Mouse (Mus musculus): ENCODE measurements around the gene Slc37a3. TPM values are rescaled to one million over a fixed set of nuclear protein-coding genes. Genes with fewer than 3 reads are reported as not detected.

The Slc37a3 gene
- polyA plus RNA-seq, 1 experiment from 2014 or later: 36.6 TPM

DNA sequence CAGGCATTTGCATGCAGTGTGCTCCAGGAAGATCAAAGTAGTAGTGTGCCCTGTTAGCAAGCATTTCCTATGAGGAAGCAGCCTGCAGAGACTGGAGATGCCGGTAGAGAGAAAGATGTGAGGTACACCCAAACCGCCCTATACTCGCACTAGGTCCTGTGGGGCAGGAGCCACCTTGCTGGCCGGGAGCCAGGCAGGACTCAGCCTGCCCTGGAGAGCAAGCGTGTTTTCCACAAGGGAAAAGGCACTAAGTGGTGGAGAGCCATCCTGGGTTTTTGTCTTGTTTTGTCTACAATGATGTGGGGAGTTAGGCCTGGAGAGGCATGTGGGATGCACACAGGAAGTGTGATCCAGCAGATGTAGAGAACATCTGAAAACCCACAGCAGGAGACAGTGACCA is 57.2 kb downstream of the Slc37a3 start:
- H3K9ac ChIP-seq: no peak overlapping the region
- no peak overlapping the region for H3K4me3 ChIP-seq (ENCODE audit: low read depth, low read length)
- no peak for DNase-seq
- H3K4me2 ChIP-seq: no peak overlapping the region
- H3K27me3 ChIP-seq (ENCODE audit: insufficient read depth, low read length): no peaks in the 10 kb centered on the region
- no peaks in the 10 kb centered on the region for H3K9me3 ChIP-seq (ENCODE audit: low read depth, low read length)
- no peaks in the 10 kb centered on the region for H3K4me1 ChIP-seq (ENCODE audit: insufficient read depth)
- no peaks in the 10 kb centered on the region for H3K36me3 ChIP-seq (ENCODE audit: insufficient read depth)
- no peak overlapping the region for H3K27ac ChIP-seq (ENCODE audit: low read depth)
- WGBS: 80% methylated on average over 5 of the region's 5 CpGs
- TF ChIP-seq CTCF (IDR thresholded peaks at IDR 0.05; ENCODE audit: low read depth): no peak
- no peak for ATAC-seq (ENCODE audit: insufficient read depth)

DNA sequence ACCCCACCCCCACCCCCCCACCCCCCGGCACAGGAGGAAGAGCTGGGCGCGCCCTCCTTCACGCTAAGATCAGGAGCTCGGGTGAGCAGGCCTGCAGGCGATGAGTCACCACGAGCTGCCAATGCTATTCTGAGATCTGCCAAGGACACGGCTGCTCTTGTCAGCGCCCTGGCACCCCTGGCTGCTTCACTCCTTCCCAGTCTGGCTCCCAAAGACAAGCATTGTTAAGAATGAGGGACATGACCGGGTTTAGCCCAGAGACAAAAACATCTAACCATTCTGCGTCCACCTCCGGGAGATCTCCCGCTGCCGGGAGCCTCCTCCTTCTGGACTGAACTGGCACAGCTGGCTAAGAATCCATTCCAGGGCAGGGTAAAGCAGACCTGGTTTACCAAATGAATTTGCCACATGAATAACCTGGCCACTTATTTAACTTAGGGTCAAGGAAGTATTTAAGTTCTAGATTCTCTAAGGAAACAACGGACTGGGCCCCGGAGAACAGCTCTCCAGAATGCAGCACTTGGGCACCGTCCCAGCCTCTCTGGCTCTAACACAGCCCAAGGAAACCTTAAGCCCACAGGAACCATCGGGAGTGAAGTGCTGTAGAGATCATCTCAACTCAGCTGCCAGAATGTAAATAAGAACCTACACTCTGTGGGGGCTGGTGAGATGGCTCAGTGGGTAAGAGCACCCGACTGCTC is 58.3 kb downstream of the Slc37a3 start:
- Histone ChIP-seq H3K27ac (ENCODE audit: low read depth) (no peak overlapping the region), H3K4me2 (no peak overlapping the region), H3K9ac (no peak overlapping the region), H3K27me3 (ENCODE audit: insufficient read depth, low read length) (no peaks in the 10 kb centered on the region), H3K4me3 (ENCODE audit: low read depth, low read length) (no peak overlapping the region), H3K4me1 (ENCODE audit: insufficient read depth) (no peaks in the 10 kb centered on the region), H3K36me3 (ENCODE audit: insufficient read depth) (no peaks in the 10 kb centered on the region), H3K9me3 (ENCODE audit: low read depth, low read length) (no peaks in the 10 kb centered on the region)
- ATAC-seq (ENCODE audit: insufficient read depth) (no peak), DNase-seq (peak; percentile 37)
- TF ChIP-seq CTCF (IDR thresholded peaks at IDR 0.05; ENCODE audit: low read depth): no peak
- WGBS: 61% methylated on average over 17 of the region's 19 CpGs

DNA sequence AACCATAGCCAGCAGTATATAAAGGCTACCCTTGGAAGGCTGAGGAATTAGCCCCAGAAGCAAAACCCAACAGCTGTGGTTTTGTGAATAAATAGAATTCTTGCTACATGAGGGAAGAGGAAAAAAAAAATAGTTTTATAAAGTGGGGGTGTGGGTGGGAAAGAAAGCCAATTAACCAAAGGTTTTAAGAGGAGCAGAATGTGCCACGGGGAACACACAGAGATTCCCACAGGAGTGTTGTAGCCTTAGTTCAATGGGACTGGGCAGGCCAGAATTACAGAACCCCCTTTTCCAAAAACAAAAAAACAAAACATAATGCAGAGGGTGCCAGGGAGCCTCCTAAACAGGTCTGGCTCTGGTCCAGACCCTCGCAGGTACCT is 58.9 kb downstream of the Slc37a3 start:
- no peaks in the 10 kb centered on the region for H3K4me1 ChIP-seq (ENCODE audit: insufficient read depth)
- H3K27ac ChIP-seq (ENCODE audit: low read depth): no peak overlapping the region
- no peak overlapping the region for H3K4me2 ChIP-seq
- no peaks in the 10 kb centered on the region for H3K27me3 ChIP-seq (ENCODE audit: insufficient read depth, low read length)
- DNase-seq (no peak), ATAC-seq (ENCODE audit: insufficient read depth) (no peak)
- no peaks in the 10 kb centered on the region for H3K9me3 ChIP-seq (ENCODE audit: low read depth, low read length)
- H3K9ac ChIP-seq: no peak overlapping the region
- H3K36me3 ChIP-seq (ENCODE audit: insufficient read depth): no peaks in the 10 kb centered on the region
- 78% methylated on average over 2 of the region's 2 CpGs for whole genome bisulfite sequencing
- H3K4me3 ChIP-seq (ENCODE audit: low read depth, low read length): no peak overlapping the region
- TF ChIP-seq CTCF (IDR thresholded peaks at IDR 0.05; ENCODE audit: low read depth): no peak

DNA sequence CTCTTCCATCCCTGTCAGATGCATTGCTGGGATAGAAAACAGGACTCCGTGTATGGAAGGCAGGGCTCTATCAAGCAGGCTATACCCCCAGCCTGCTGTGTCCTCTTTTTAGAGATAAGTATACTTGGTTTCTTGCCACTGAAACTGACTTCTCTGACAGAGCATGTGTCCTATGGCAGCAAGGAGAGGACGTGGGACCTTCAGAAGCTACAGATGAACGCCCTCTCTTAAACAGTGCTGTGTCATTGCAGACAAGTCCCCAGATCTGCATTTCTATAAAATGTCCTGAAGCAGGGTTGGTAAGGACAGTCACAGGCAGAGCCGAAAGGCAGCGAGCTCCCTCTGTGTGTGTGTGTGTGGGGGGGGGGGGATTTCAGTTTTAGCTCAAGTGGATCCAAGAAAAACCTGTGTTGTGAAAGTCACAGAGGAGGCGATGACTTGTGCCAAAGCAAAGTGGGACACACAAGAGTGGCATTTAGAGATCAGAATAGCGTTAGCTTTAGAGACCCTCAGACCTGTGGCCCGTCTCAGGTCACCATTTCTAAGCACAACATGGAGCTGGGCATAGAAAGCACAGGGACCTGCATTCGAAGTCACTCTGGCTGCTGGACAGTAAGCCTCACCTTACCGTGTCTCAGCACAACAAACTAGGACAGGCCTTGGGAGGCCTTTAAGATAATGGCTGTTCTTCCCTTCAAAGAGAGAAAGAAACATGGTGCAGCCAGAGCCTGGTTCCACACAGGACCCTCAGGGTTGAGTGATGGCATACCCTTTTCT is 59.4 kb downstream of the Slc37a3 start:
- TF ChIP-seq CTCF (IDR thresholded peaks at IDR 0.05; ENCODE audit: low read depth): no peak
- Histone ChIP-seq H3K27ac (ENCODE audit: low read depth) (no peak overlapping the region), H3K4me3 (ENCODE audit: low read depth, low read length) (no peak overlapping the region), H3K27me3 (ENCODE audit: insufficient read depth, low read length) (no peaks in the 10 kb centered on the region), H3K9me3 (ENCODE audit: low read depth, low read length) (no peaks in the 10 kb centered on the region), H3K4me2 (no peak overlapping the region), H3K9ac (no peak overlapping the region), H3K36me3 (ENCODE audit: insufficient read depth) (no peaks in the 10 kb centered on the region), H3K4me1 (ENCODE audit: insufficient read depth) (no peaks in the 10 kb centered on the region)
- ATAC-seq (ENCODE audit: insufficient read depth) (no peak), DNase-seq (no peak)
- WGBS: 77% methylated on average over 10 of the region's 10 CpGs

DNA sequence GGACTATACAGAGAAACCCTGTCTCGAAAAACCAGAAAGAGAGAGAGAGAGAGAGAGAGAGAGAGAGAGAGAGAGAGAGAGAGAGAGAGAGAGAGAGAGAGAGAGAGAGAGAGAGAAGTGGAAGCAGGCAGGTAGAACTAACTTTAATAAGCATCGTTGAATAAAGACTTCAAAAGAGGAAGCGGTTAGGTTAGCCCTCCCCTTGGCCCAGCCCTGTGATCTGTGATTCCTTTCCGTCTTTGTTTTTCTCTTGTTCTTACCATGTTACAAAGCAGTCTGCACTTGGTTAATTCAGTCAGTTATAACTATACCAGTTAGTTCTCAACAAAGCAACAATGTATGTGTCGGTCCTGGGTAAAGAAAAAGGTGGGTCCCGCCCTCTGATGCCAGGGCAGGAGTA is 61.4 kb downstream of the Slc37a3 start:
- no peaks in the 10 kb centered on the region for H3K36me3 ChIP-seq (ENCODE audit: insufficient read depth)
- no peak for DNase-seq
- no peak overlapping the region for H3K27ac ChIP-seq (ENCODE audit: low read depth)
- H3K4me2 ChIP-seq: no peak overlapping the region
- H3K9me3 ChIP-seq (ENCODE audit: low read depth, low read length): no peaks in the 10 kb centered on the region
- H3K4me1 ChIP-seq (ENCODE audit: insufficient read depth): no peaks in the 10 kb centered on the region
- no peak overlapping the region for H3K4me3 ChIP-seq (ENCODE audit: low read depth, low read length)
- TF ChIP-seq CTCF (IDR thresholded peaks at IDR 0.05; ENCODE audit: low read depth): no peak
- WGBS: 83% methylated on average over 5 of the region's 6 CpGs
- no peaks in the 10 kb centered on the region for H3K27me3 ChIP-seq (ENCODE audit: insufficient read depth, low read length)
- no peak overlapping the region for H3K9ac ChIP-seq
- no peak for ATAC-seq (ENCODE audit: insufficient read depth)

DNA sequence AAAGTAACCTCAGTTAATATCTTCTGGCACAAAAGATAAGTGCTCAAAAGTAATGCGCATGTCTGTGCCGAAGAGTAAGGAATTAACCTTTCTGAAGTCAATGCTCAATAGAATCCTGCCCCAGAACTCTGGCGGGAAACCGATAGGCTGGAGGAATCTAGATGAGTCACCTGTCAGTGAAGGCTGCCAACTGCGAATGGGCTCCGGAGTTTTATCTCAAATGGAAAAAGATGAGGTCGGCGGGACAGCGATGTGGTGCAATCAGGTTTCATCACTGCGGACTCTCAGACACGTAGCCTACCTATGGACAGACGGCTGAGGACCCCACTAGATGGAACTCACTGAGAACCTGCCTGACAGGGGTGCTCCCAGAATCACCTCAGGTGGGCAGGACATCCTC is 63.0 kb downstream of the Slc37a3 start:
- Histone ChIP-seq H3K36me3 (ENCODE audit: insufficient read depth) (no peaks in the 10 kb centered on the region), H3K4me3 (ENCODE audit: low read depth, low read length) (no peak overlapping the region), H3K9ac (no peak overlapping the region), H3K27me3 (ENCODE audit: insufficient read depth, low read length) (no peaks in the 10 kb centered on the region), H3K9me3 (ENCODE audit: low read depth, low read length) (no peaks in the 10 kb centered on the region), H3K4me2 (no peak overlapping the region), H3K27ac (ENCODE audit: low read depth) (no peak overlapping the region), H3K4me1 (ENCODE audit: insufficient read depth) (no peaks in the 10 kb centered on the region)
- DNase-seq (no peak), ATAC-seq (ENCODE audit: insufficient read depth) (no peak)
- no peak for TF ChIP-seq CTCF (IDR thresholded peaks at IDR 0.05; ENCODE audit: low read depth)
- WGBS: 77% methylated on average over 12 of the region's 12 CpGs

DNA sequence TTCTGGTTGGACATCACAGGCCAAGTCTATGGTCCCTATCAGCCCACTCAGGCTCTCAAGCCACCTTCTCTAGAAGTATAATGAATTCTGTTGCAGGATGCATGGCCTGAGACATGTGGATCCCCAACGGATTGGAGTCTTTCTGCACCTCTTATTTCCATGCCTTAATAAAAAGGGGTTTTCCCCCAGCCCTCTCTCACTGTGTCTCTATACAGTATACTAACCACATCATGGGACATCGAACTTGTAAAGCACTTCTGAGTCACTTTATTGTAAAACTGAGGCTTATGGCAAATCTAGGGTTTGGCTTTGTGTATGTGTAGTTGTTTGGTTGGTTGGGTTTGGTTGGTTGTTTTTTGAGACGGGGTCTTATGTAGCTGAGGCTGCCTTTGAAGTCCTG is 65.7 kb downstream of the Slc37a3 start:
- Histone ChIP-seq H3K4me2 (no peak overlapping the region), H3K4me3 (ENCODE audit: low read depth, low read length) (no peak overlapping the region), H3K36me3 (ENCODE audit: insufficient read depth) (no peaks in the 10 kb centered on the region), H3K27me3 (ENCODE audit: insufficient read depth, low read length) (no peaks in the 10 kb centered on the region), H3K4me1 (ENCODE audit: insufficient read depth) (no peaks in the 10 kb centered on the region), H3K9ac (no peak overlapping the region), H3K27ac (ENCODE audit: low read depth) (no peak overlapping the region), H3K9me3 (ENCODE audit: low read depth, low read length) (no peaks in the 10 kb centered on the region)
- DNase-seq: no peak
- no peak for ATAC-seq (ENCODE audit: insufficient read depth)
- 90% methylated on average over 3 of the region's 3 CpGs for WGBS
- TF ChIP-seq CTCF (IDR thresholded peaks at IDR 0.05; ENCODE audit: low read depth): no peak

Data from lung, embryonic 14.5 days (tissue).